Mouse (Mus musculus): ENCODE results near the gene Mafg. TPM values are rescaled to one million over a fixed set of nuclear protein-coding genes. Genes with fewer than 3 reads are reported as not detected.

The Mafg gene
- polyA plus RNA-seq, 1 experiment from 2014 or later, result 19.5 TPM

- Histone ChIP-seq H3K4me2 (ENCODE audit: low read depth, low read length) (peak overlapping the region; percentile 87), H3K27ac (ENCODE audit: low read length) (peak overlapping the region; percentile 14; the same call in 1 of the 2 replicates), H3K27me3 (ENCODE audit: control insufficient read depth, insufficient read depth, low read length) (no peaks in the 10 kb centered on the region), H3K9ac (ENCODE audit: low read length) (peak overlapping the region; percentile 98), H3K4me1 (ENCODE audit: control insufficient read depth, insufficient read depth, low read length) (peaks cover 24% of the 10 kb centered on the region), H3K36me3 (ENCODE audit: control insufficient read depth, insufficient read depth, low read length) (peaks cover 26% of the 10 kb centered on the region), H3K4me3 (replicated peaks; ENCODE audit: low read length) (peak overlapping the region; percentile 94), H3K9me3 (replicated peaks; ENCODE audit: control insufficient read depth, low read length) (0 out of 2 replicates have a peak, but pooled peaks cover 5% of the 10 kb centered on the region)
- WGBS, result 53% methylated on average over 15 of the region's 15 CpGs
- no peak for ATAC-seq (ENCODE audit: insufficient read depth, low FRiP score)
Measured at GRCm38 (mm10) chr11:120579316-120580107, 53.9 kb downstream of the Mafg start.

GRCm38 (mm10) chr11:120578694-120579243 is 54.6 kb downstream of the Mafg start:
- WGBS, result 77% methylated on average over 11 of the region's 11 CpGs
- peaks cover 28% of the 10 kb centered on the region for H3K4me1 ChIP-seq (ENCODE audit: control insufficient read depth, insufficient read depth, low read length)
- H3K9ac ChIP-seq (ENCODE audit: low read length), result no peak overlapping the region; the same call in 1 of the 2 replicates
- peaks cover 22% of the 10 kb centered on the region for H3K36me3 ChIP-seq (ENCODE audit: control insufficient read depth, insufficient read depth, low read length)
- H3K4me2 ChIP-seq (ENCODE audit: low read depth, low read length), result no peak overlapping the region
- H3K4me3 ChIP-seq (replicated peaks; ENCODE audit: low read length), result no peak overlapping the region
- H3K27ac ChIP-seq (ENCODE audit: low read length), result no peak overlapping the region
- no peak for ATAC-seq (ENCODE audit: insufficient read depth, low FRiP score)
- H3K27me3 ChIP-seq (ENCODE audit: control insufficient read depth, insufficient read depth, low read length), result no peaks in the 10 kb centered on the region
- 0 out of 2 replicates have a peak, but pooled peaks cover under 1% of the 10 kb centered on the region for H3K9me3 ChIP-seq (replicated peaks; ENCODE audit: control insufficient read depth, low read length)

- H3K4me3 ChIP-seq (replicated peaks; ENCODE audit: low read length), result no peak overlapping the region
- WGBS, result 78% methylated on average over 10 of the region's 10 CpGs
- no peaks in the 10 kb centered on the region for H3K27me3 ChIP-seq (ENCODE audit: control insufficient read depth, insufficient read depth, low read length)
- H3K9me3 ChIP-seq (replicated peaks; ENCODE audit: control insufficient read depth, low read length), result no peaks in the 10 kb centered on the region
- no peak overlapping the region for H3K4me2 ChIP-seq (ENCODE audit: low read depth, low read length)
- H3K9ac ChIP-seq (ENCODE audit: low read length), result no peak overlapping the region; the same call in 1 of the 2 replicates
- H3K36me3 ChIP-seq (ENCODE audit: control insufficient read depth, insufficient read depth, low read length), result peaks cover 21% of the 10 kb centered on the region
- ATAC-seq (ENCODE audit: insufficient read depth, low FRiP score), result no peak
- peaks cover 28% of the 10 kb centered on the region for H3K4me1 ChIP-seq (ENCODE audit: control insufficient read depth, insufficient read depth, low read length)
- H3K27ac ChIP-seq (ENCODE audit: low read length), result no peak overlapping the region
Measured at GRCm38 (mm10) chr11:120578024-120578693, 55.2 kb downstream of the Mafg start.

- no peak for ATAC-seq (ENCODE audit: insufficient read depth, low FRiP score)
- H3K27ac ChIP-seq (ENCODE audit: low read length), result no peak overlapping the region
- H3K9me3 ChIP-seq (replicated peaks; ENCODE audit: control insufficient read depth, low read length), result no peaks in the 10 kb centered on the region
- H3K4me1 ChIP-seq (ENCODE audit: control insufficient read depth, insufficient read depth, low read length), result peaks cover 28% of the 10 kb centered on the region
- H3K9ac ChIP-seq (ENCODE audit: low read length), result no peak overlapping the region; the same call in 1 of the 2 replicates
- 83% methylated on average over 7 of the region's 7 CpGs for WGBS
- H3K36me3 ChIP-seq (ENCODE audit: control insufficient read depth, insufficient read depth, low read length), result peaks cover 21% of the 10 kb centered on the region
- no peak overlapping the region for H3K4me2 ChIP-seq (ENCODE audit: low read depth, low read length)
- H3K4me3 ChIP-seq (replicated peaks; ENCODE audit: low read length), result no peak overlapping the region
- H3K27me3 ChIP-seq (ENCODE audit: control insufficient read depth, insufficient read depth, low read length), result no peaks in the 10 kb centered on the region
Measured at GRCm38 (mm10) chr11:120577211-120578023, 56.0 kb downstream of the Mafg start.

- H3K36me3 ChIP-seq (ENCODE audit: control insufficient read depth, insufficient read depth, low read length), result peaks cover 21% of the 10 kb centered on the region
- no peaks in the 10 kb centered on the region for H3K27me3 ChIP-seq (ENCODE audit: control insufficient read depth, insufficient read depth, low read length)
- H3K4me3 ChIP-seq (replicated peaks; ENCODE audit: low read length), result no peak overlapping the region
- no peaks in the 10 kb centered on the region for H3K9me3 ChIP-seq (replicated peaks; ENCODE audit: control insufficient read depth, low read length)
- no peak overlapping the region; the same call in 1 of the 2 replicates for H3K9ac ChIP-seq (ENCODE audit: low read length)
- 76% methylated on average over 3 of the region's 3 CpGs for WGBS
- H3K4me1 ChIP-seq (ENCODE audit: control insufficient read depth, insufficient read depth, low read length), result peaks cover 26% of the 10 kb centered on the region
- ATAC-seq (ENCODE audit: insufficient read depth, low FRiP score), result no peak
- H3K27ac ChIP-seq (ENCODE audit: low read length), result 0 out of 2 replicates have a peak overlapping the region, but pooled peaks have one; percentile 17
- H3K4me2 ChIP-seq (ENCODE audit: low read depth, low read length), result no peak overlapping the region
Measured at GRCm38 (mm10) chr11:120576365-120576981, 56.9 kb downstream of the Mafg start.

GRCm38 (mm10) chr11:120575940-120576339 is 57.5 kb downstream of the Mafg start:
- H3K4me2 ChIP-seq (ENCODE audit: low read depth, low read length), result no peak overlapping the region
- ATAC-seq (ENCODE audit: insufficient read depth, low FRiP score), result no peak
- no peaks in the 10 kb centered on the region for H3K27me3 ChIP-seq (ENCODE audit: control insufficient read depth, insufficient read depth, low read length)
- peaks cover 32% of the 10 kb centered on the region for H3K4me1 ChIP-seq (ENCODE audit: control insufficient read depth, insufficient read depth, low read length)
- peaks cover 22% of the 10 kb centered on the region for H3K36me3 ChIP-seq (ENCODE audit: control insufficient read depth, insufficient read depth, low read length)
- 0 out of 2 replicates have a peak overlapping the region, but pooled peaks have one; percentile 17 for H3K27ac ChIP-seq (ENCODE audit: low read length)
- no peak overlapping the region for H3K9ac ChIP-seq (ENCODE audit: low read length)
- no peak overlapping the region for H3K4me3 ChIP-seq (replicated peaks; ENCODE audit: low read length)
- no peaks in the 10 kb centered on the region for H3K9me3 ChIP-seq (replicated peaks; ENCODE audit: control insufficient read depth, low read length)

Small RNAs within 50 kb of the gene (microRNA-seq; reads per million reads assigned to microRNA genes)
- gene Mir6936, result 1.8 reads per million, percentile 5 among the genes with 10 or more reads in this experiment

Other genes with a start within 250 kb of the Mafg start
- 22.8 and 23.5 TPM in 2 replicates for gene Nploc4, start 195.9 kb downstream of the Mafg start, polyA plus RNA-seq (2015; fragmentation: Nextera tagmentation; extraction: Ambion mirVana)
- not detected in 2 replicates for gene Tspan10, start 191.0 kb downstream of the Mafg start, polyA plus RNA-seq (2015; fragmentation: Nextera tagmentation; extraction: Ambion mirVana)
- 0.30 and 0.57 TPM in 2 replicates for gene Pde6g, start 180.1 kb downstream of the Mafg start, polyA plus RNA-seq (2015; fragmentation: Nextera tagmentation; extraction: Ambion mirVana)
- 14.0 TPM in 2 replicates for gene Oxld1, start 175.5 kb downstream of the Mafg start, polyA plus RNA-seq (2015; fragmentation: Nextera tagmentation; extraction: Ambion mirVana)
- 28.9 and 33.7 TPM in 2 replicates for gene Ccdc137, start 175.5 kb downstream of the Mafg start, polyA plus RNA-seq (2015; fragmentation: Nextera tagmentation; extraction: Ambion mirVana)
- 35.6 and 38.1 TPM in 2 replicates for gene Arl16, start 166.0 kb downstream of the Mafg start, polyA plus RNA-seq (2015; fragmentation: Nextera tagmentation; extraction: Ambion mirVana)
- gene Mrpl12, start 149.0 kb downstream of the Mafg start, polyA plus RNA-seq (2015; fragmentation: Nextera tagmentation; extraction: Ambion mirVana), result 140 and 145 TPM in 2 replicates
- 73.9 and 75.8 TPM in 2 replicates for gene Slc25a10, start 141.8 kb downstream of the Mafg start, polyA plus RNA-seq (2015; fragmentation: Nextera tagmentation; extraction: Ambion mirVana)
- 2.2 and 3.0 TPM in 2 replicates for gene Gcgr, start 102.9 kb downstream of the Mafg start, polyA plus RNA-seq (2015; fragmentation: Nextera tagmentation; extraction: Ambion mirVana)
- gene Mcrip1, start 83.9 kb downstream of the Mafg start, polyA plus RNA-seq (2015; fragmentation: Nextera tagmentation; extraction: Ambion mirVana), result 152 and 171 TPM in 2 replicates
- 2.9 TPM in 1 of 2 replicates, not detected in the other for gene Ppp1r27, start 82.5 kb downstream of the Mafg start, polyA plus RNA-seq (2015; fragmentation: Nextera tagmentation; extraction: Ambion mirVana)
- 1,026 and 1,183 TPM in 2 replicates for gene P4hb, start 60.3 kb downstream of the Mafg start, polyA plus RNA-seq (2015; fragmentation: Nextera tagmentation; extraction: Ambion mirVana)
- 543 and 584 TPM in 2 replicates for gene Arhgdia, start 52.0 kb downstream of the Mafg start, polyA plus RNA-seq (2015; fragmentation: Nextera tagmentation; extraction: Ambion mirVana)
- gene Alyref, start 35.2 kb downstream of the Mafg start, polyA plus RNA-seq (2015; fragmentation: Nextera tagmentation; extraction: Ambion mirVana), result 37.0 and 55.5 TPM in 2 replicates
- gene Anapc11, start 35.2 kb downstream of the Mafg start, polyA plus RNA-seq (2015; fragmentation: Nextera tagmentation; extraction: Ambion mirVana), result 176 and 181 TPM in 2 replicates
- gene Npb, start 25.1 kb downstream of the Mafg start, polyA plus RNA-seq (2015; fragmentation: Nextera tagmentation; extraction: Ambion mirVana), result 14.9 and 19.1 TPM in 2 replicates
- 185 and 197 TPM in 2 replicates for gene Pcyt2, start 15.7 kb downstream of the Mafg start, polyA plus RNA-seq (2015; fragmentation: Nextera tagmentation; extraction: Ambion mirVana)
- gene Sirt7, start 8.4 kb downstream of the Mafg start, polyA plus RNA-seq (2015; fragmentation: Nextera tagmentation; extraction: Ambion mirVana), result 36.6 and 37.7 TPM in 2 replicates
- 37.8 and 38.0 TPM in 2 replicates for gene Pycr1, start 10.2 kb upstream of the Mafg start, polyA plus RNA-seq (2015; fragmentation: Nextera tagmentation; extraction: Ambion mirVana)
- gene Myadml2, start 14.6 kb upstream of the Mafg start, polyA plus RNA-seq (2015; fragmentation: Nextera tagmentation; extraction: Ambion mirVana), result 1.4 TPM in 1 of 2 replicates, not detected in the other
- gene Notum, start 27.6 kb upstream of the Mafg start, polyA plus RNA-seq (2015; fragmentation: Nextera tagmentation; extraction: Ambion mirVana), result 2.1 and 2.5 TPM in 2 replicates
- gene Aspscr1, start 39.4 kb upstream of the Mafg start, polyA plus RNA-seq (2015; fragmentation: Nextera tagmentation; extraction: Ambion mirVana), result 102 and 104 TPM in 2 replicates
- 138 and 153 TPM in 2 replicates for gene Cenpx, start 80.1 kb upstream of the Mafg start, polyA plus RNA-seq (2015; fragmentation: Nextera tagmentation; extraction: Ambion mirVana)
- 59.1 and 62.9 TPM in 2 replicates for gene Lrrc45, start 80.3 kb upstream of the Mafg start, polyA plus RNA-seq (2015; fragmentation: Nextera tagmentation; extraction: Ambion mirVana)
- 34.6 and 35.3 TPM in 2 replicates for gene Rac3, start 87.9 kb upstream of the Mafg start, polyA plus RNA-seq (2015; fragmentation: Nextera tagmentation; extraction: Ambion mirVana)
- 43.0 and 46.0 TPM in 2 replicates for gene Dcxr, start 93.7 kb upstream of the Mafg start, polyA plus RNA-seq (2015; fragmentation: Nextera tagmentation; extraction: Ambion mirVana)
- gene Cbr2, start 98.5 kb upstream of the Mafg start, polyA plus RNA-seq (2015; fragmentation: Nextera tagmentation; extraction: Ambion mirVana), result 112 and 150 TPM in 2 replicates
- 3.9 and 8.1 TPM in 2 replicates for gene Hmga1b, start 129.2 kb upstream of the Mafg start, polyA plus RNA-seq (2015; fragmentation: Nextera tagmentation; extraction: Ambion mirVana)
- gene Rfng, start 150.6 kb upstream of the Mafg start, polyA plus RNA-seq (2015; fragmentation: Nextera tagmentation; extraction: Ambion mirVana), result 41.1 and 43.8 TPM in 2 replicates
- 166 and 167 TPM in 2 replicates for gene Gps1, start 150.7 kb upstream of the Mafg start, polyA plus RNA-seq (2015; fragmentation: Nextera tagmentation; extraction: Ambion mirVana)
- 60.6 and 69.3 TPM in 2 replicates for gene Dus1l, start 162.8 kb upstream of the Mafg start, polyA plus RNA-seq (2015; fragmentation: Nextera tagmentation; extraction: Ambion mirVana)
- gene Fasn, start 190.9 kb upstream of the Mafg start, polyA plus RNA-seq (2015; fragmentation: Nextera tagmentation; extraction: Ambion mirVana), result 51.9 and 55.3 TPM in 2 replicates